Mouse (Mus musculus): ENCODE measurements around the gene Phpt1. TPM values are rescaled to one million over a fixed set of nuclear protein-coding genes. Genes with fewer than 3 reads are reported as not detected.

Phpt1 gene
- total RNA-seq, 1 experiment, result 29.9 TPM

- TF ChIP-seq HCFC1 (IDR thresholded peaks at IDR 0.05; ENCODE audit: borderline replicate concordance, insufficient read depth, low read length) (no peak), MAFK (IDR thresholded peaks at IDR 0.05; ENCODE audit: insufficient read depth, low read depth, low read length) (no peak), ZC3H11A (IDR thresholded peaks at IDR 0.05; ENCODE audit: borderline replicate concordance, low read depth, low read length) (no peak), CHD2 (IDR thresholded peaks at IDR 0.05; ENCODE audit: low read depth, low read length) (no peak), ZNF384 (IDR thresholded peaks at IDR 0.05; ENCODE audit: low read depth, low read length) (no peak)
- no peak overlapping the region for H3K4me3 ChIP-seq (ENCODE audit: insufficient read depth in 1 of 2, low read depth in 1 of 2, low read length in 2 of 2, poor library complexity in 1 of 2, severe bottlenecking in 1 of 2)
- no peak overlapping the region for H3K9ac ChIP-seq (ENCODE audit: insufficient read depth, low read depth, low read length, poor library complexity, severe bottlenecking)
- no peak for DNase-seq (ENCODE audit: low read depth, low spot score)
- H3K4me1 ChIP-seq (ENCODE audit: control insufficient read depth in 2 of 2, insufficient read depth in 2 of 2, low read length in 2 of 2, poor library complexity in 1 of 2), result no peaks in the 10 kb centered on the region
- no peaks in the 10 kb centered on the region for H3K9me3 ChIP-seq (ENCODE audit: control insufficient read depth, insufficient read depth, low read depth, low read length)
- H3K36me3 ChIP-seq (ENCODE audit: control insufficient read depth, insufficient read depth, low read length, poor library complexity, severe bottlenecking), result peaks cover 36% of the 10 kb centered on the region
- H3K27ac ChIP-seq (ENCODE audit: insufficient read depth, low read depth, low read length, poor library complexity, severe bottlenecking), result no peak overlapping the region
- in situ Hi-C loops (cut with MboI; ENCODE audit: low sequenced_read_pairs in 2 of 2, unreplicated experiment in 2 of 2), result no loop called here
These were observed 16.8 kb upstream of the Phpt1 start for GRCm38 (mm10) chr2:25591863-25592262.

DNA sequence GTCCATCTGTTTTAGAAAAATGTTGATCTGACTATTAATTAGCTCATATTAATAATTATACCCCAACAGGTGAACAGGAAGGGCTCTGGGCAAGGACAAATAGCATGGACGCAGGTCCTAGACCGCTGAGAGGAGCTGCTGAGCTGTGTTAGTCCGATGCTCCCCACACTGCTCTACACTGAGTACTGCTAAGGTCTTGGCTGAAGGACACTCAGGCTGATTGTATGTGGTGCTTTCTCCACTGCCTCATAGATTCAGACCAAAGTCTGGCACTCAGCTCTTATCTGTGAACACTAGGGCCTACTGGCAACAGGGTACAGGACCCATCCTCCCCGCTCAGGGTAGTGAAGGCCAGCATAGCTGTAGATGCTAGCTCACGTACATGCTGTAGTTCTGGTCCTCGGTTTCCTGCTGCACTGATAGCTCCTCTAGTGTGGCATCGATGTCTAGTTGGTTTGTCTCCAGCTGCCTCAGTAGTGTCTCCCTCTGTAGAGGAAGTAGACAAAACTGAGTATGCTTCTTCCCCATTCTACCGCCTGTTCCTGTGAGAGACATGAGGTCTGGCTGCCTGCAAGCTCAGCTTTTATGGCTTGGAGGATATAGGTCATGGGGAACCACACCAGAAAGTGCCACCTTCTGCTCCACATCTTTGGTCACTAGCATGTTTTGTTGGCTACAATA lies 13.3 kb upstream of the Phpt1 start:
- in situ Hi-C loops (cut with MboI; ENCODE audit: low sequenced_read_pairs in 2 of 2, unreplicated experiment in 2 of 2), result no loop called here
- no peak for DNase-seq (ENCODE audit: low read depth, low spot score)
- H3K4me1 ChIP-seq (ENCODE audit: control insufficient read depth in 2 of 2, insufficient read depth in 2 of 2, low read length in 2 of 2, poor library complexity in 1 of 2), result peaks cover 0 to 3% of the 10 kb centered on the region in 2 experiments; a peak in 1 of 4 replicates
- H3K9ac ChIP-seq (ENCODE audit: insufficient read depth, low read depth, low read length, poor library complexity, severe bottlenecking), result no peak overlapping the region
- no peak overlapping the region for H3K27ac ChIP-seq (ENCODE audit: insufficient read depth, low read depth, low read length, poor library complexity, severe bottlenecking)
- peaks cover 41% of the 10 kb centered on the region; the same call in 1 of the 2 replicates for H3K36me3 ChIP-seq (ENCODE audit: control insufficient read depth, insufficient read depth, low read length, poor library complexity, severe bottlenecking)
- no peaks in the 10 kb centered on the region for H3K9me3 ChIP-seq (ENCODE audit: control insufficient read depth, insufficient read depth, low read depth, low read length)
- no peak overlapping the region for H3K4me3 ChIP-seq (ENCODE audit: insufficient read depth in 1 of 2, low read depth in 1 of 2, low read length in 2 of 2, poor library complexity in 1 of 2, severe bottlenecking in 1 of 2)
- TF ChIP-seq MAFK (IDR thresholded peaks at IDR 0.05; ENCODE audit: insufficient read depth, low read depth, low read length), result no peak
- no peak for TF ChIP-seq HCFC1 (IDR thresholded peaks at IDR 0.05; ENCODE audit: borderline replicate concordance, insufficient read depth, low read length)
- TF ChIP-seq CHD2 (IDR thresholded peaks at IDR 0.05; ENCODE audit: low read depth, low read length), result no peak
- TF ChIP-seq ZNF384 (IDR thresholded peaks at IDR 0.05; ENCODE audit: low read depth, low read length), result no peak
- no peak for TF ChIP-seq ZC3H11A (IDR thresholded peaks at IDR 0.05; ENCODE audit: borderline replicate concordance, low read depth, low read length)

GRCm38 (mm10) chr2:25587290-25587689 lies 12.3 kb upstream of the Phpt1 start:
- Histone ChIP-seq H3K36me3 (ENCODE audit: control insufficient read depth, insufficient read depth, low read length, poor library complexity, severe bottlenecking) (peaks cover 36% of the 10 kb centered on the region; the same call in 1 of the 2 replicates), H3K4me1 (ENCODE audit: control insufficient read depth in 2 of 2, insufficient read depth in 2 of 2, low read length in 2 of 2, poor library complexity in 1 of 2) (peaks cover 0 to 5% of the 10 kb centered on the region in 2 experiments; a peak in 1 of 4 replicates), H3K27ac (ENCODE audit: insufficient read depth, low read depth, low read length, poor library complexity, severe bottlenecking) (no peak overlapping the region), H3K9ac (ENCODE audit: insufficient read depth, low read depth, low read length, poor library complexity, severe bottlenecking) (no peak overlapping the region), H3K4me3 (ENCODE audit: insufficient read depth in 1 of 2, low read depth in 1 of 2, low read length in 2 of 2, poor library complexity in 1 of 2, severe bottlenecking in 1 of 2) (no peak overlapping the region), H3K9me3 (ENCODE audit: control insufficient read depth, insufficient read depth, low read depth, low read length) (no peaks in the 10 kb centered on the region)
- DNase-seq (ENCODE audit: low read depth, low spot score), result no peak
- in situ Hi-C loops (cut with MboI; ENCODE audit: low sequenced_read_pairs in 2 of 2, unreplicated experiment in 2 of 2), result no loop called here
- TF ChIP-seq ZNF384 (IDR thresholded peaks at IDR 0.05; ENCODE audit: low read depth, low read length), result no peak
- no peak for TF ChIP-seq MAFK (IDR thresholded peaks at IDR 0.05; ENCODE audit: insufficient read depth, low read depth, low read length)
- no peak for TF ChIP-seq CHD2 (IDR thresholded peaks at IDR 0.05; ENCODE audit: low read depth, low read length)
- TF ChIP-seq ZC3H11A (IDR thresholded peaks at IDR 0.05; ENCODE audit: borderline replicate concordance, low read depth, low read length), result no peak
- TF ChIP-seq HCFC1 (IDR thresholded peaks at IDR 0.05; ENCODE audit: borderline replicate concordance, insufficient read depth, low read length), result no peak

GRCm38 (mm10) chr2:25585601-25586000 lies 10.6 kb upstream of the Phpt1 start:
- Histone ChIP-seq H3K9ac (ENCODE audit: insufficient read depth, low read depth, low read length, poor library complexity, severe bottlenecking) (no peak overlapping the region), H3K27ac (ENCODE audit: insufficient read depth, low read depth, low read length, poor library complexity, severe bottlenecking) (no peak overlapping the region), H3K4me1 (ENCODE audit: control insufficient read depth in 2 of 2, insufficient read depth in 2 of 2, low read length in 2 of 2, poor library complexity in 1 of 2) (peaks cover 0 to 11% of the 10 kb centered on the region in 2 experiments; a peak in 1 of 4 replicates), H3K4me3 (ENCODE audit: insufficient read depth in 1 of 2, low read depth in 1 of 2, low read length in 2 of 2, poor library complexity in 1 of 2, severe bottlenecking in 1 of 2) (no peak overlapping the region), H3K9me3 (ENCODE audit: control insufficient read depth, insufficient read depth, low read depth, low read length) (no peaks in the 10 kb centered on the region), H3K36me3 (ENCODE audit: control insufficient read depth, insufficient read depth, low read length, poor library complexity, severe bottlenecking) (peaks cover 30% of the 10 kb centered on the region; the same call in 1 of the 2 replicates)
- TF ChIP-seq CHD2 (IDR thresholded peaks at IDR 0.05; ENCODE audit: low read depth, low read length) (no peak), HCFC1 (IDR thresholded peaks at IDR 0.05; ENCODE audit: borderline replicate concordance, insufficient read depth, low read length) (no peak), ZC3H11A (IDR thresholded peaks at IDR 0.05; ENCODE audit: borderline replicate concordance, low read depth, low read length) (no peak), ZNF384 (IDR thresholded peaks at IDR 0.05; ENCODE audit: low read depth, low read length) (no peak), MAFK (IDR thresholded peaks at IDR 0.05; ENCODE audit: insufficient read depth, low read depth, low read length) (no peak)
- no peak for DNase-seq (ENCODE audit: low read depth, low spot score)
- in situ Hi-C loops (cut with MboI; ENCODE audit: low sequenced_read_pairs in 2 of 2, unreplicated experiment in 2 of 2), result no loop called here
